Mouse (Mus musculus): Measurements from ENCODE around the gene Top2a.
"Not testable (repeated sequence)": the region's sequence is repeated elsewhere in the genome, so short reads cannot be mapped to it uniquely, and the experiment has no call there.

Gene Top2a

GRCm38 (mm10) chr11:99040346-99040974, 16.5 kb upstream of the Top2a start:
- peak; percentile 40 for DNase-seq

DNA sequence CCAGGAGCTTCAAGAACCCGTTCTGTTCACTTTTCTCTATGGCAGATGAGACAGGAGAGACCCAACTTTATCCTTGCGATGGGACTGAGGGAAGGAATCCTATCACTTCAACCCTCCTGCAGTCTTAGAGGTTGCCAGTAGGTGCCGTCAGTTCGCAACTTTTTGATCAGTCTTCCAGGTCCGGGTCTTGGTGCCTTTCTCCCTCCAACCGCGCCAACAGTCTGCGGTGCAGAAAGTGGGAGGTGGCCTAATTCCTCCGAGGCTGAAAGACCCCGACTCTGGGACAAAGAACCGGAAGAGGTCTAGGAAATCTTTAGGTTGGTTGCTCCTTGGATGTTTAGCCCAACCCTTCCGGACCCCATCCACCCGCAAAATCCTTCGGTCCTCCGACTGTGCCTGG, 15.8 kb upstream of the Top2a start:
- peak; percentile 84 for DNase-seq

DNA sequence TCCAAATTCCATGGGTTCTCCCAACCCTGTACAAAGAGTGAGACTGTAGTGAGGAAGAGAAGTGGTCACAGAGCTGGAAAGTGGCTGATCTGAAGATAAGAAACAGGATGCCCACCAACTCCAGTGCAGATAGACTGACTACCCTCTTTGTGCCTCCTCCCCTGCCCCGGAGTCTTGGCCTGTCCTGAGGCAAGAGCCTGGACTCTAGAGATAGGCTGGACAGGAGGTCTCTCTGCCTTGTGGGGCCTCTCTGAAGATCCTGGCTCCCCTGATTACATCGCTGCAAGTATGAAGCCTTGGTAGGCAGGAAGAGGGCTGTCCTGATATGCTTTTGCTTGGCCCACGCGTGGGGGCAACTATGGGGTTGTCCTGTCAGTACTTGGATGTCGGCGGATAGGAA, 12.3 kb upstream of the Top2a start:
- no peak for DNase-seq

GRCm38 (mm10) chr11:99035350-99035749, 11.4 kb upstream of the Top2a start:
- DNase-seq = peak; percentile 33

DNA sequence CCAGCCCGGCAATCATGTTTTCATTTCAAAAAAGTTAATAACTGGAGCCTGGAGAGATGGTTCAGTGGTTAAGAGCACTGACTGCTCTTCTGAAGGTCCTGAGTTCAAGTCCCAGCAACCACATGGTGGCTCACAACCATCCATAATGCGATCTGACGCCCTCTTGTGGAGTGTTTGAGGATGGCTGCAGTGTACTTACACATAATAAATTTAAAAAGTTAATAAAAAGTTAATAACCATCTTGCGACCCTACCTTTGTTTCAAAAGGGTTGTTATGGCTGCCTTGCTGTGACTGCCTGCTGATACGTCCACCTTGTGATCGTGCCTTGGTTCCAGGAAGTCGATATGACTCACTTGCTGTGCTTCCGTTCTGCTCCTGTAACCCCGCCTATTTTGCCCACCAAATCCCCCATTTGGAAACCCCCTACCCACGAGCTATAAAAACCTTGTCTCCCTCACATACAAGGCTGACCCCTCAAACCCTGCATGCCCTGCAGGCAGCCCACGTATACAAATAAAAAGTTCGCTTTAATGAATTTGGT, 3.0 kb upstream of the Top2a start:
- peak; percentile 18 for DNase-seq

DNA sequence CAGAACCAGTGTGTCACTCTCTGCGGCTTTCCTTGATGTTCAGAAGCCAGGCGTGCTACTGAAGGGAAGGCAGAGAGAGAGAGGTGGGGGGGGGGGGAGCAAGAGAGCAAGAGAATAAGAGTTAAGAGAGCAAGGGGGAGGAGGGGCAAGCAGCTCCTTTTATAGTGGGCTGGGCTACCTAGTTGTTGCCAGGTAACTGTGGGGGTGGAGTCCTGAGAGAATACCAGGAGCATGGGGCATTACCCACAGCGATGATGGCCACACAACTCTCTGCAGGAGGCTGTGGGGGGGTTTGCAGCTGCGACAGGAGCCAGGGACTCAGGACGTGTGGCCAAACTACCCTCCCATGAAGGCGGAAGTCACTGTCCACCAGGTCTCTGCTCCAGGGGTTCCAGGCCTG, 1.9 kb upstream of the Top2a start:
- DNase-seq = peak; percentile 25

- DNase-seq = peak; percentile 31
Observed at GRCm38 (mm10) chr11:99024468-99025134, 612 bp upstream of the Top2a start.

- peak; percentile 17 for DNase-seq
Observed at GRCm38 (mm10) chr11:99023094-99023493, 895 bp downstream of the Top2a start.

GRCm38 (mm10) chr11:99022384-99022933, 1.5 kb downstream of the Top2a start:
- DNase-seq = no peak

DNA sequence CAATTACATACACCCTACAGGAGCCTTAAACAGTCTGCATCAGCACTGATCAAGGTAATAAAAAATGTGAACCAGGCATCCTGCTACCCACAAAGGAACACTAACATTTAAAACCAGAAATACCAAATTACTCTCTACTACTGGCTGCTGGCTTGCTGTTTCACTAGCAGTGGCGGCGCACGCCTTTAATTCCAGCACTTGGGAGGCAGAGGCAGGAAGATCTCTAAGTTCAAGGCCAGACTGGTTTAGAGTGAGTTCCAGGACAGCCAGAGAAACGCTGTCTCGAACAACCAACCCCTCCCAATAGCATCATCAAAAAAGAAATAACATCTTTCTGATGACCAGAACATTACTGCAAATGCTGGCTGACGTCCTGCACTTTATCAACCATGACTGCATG, 4.1 kb downstream of the Top2a start:
- no peak for DNase-seq

DNA sequence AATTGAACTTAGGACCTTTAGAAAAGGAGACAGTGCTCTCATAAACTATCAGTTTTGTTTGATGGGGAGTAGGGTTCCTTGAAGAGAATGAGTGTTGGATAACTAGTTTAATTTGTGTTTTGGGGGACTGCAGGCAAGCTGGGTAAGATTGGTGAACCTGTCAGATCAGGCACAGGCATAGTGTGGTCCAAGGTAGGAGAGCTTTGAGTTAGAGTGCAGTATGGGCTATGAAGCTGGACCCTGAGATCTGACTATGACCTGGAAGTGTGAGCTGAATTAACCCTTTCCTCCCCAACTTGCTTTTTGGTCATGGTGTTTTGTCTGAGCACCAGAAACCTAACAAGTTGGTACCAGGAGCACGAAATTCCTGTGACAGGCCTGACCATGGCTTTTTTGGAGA, 10.1 kb downstream of the Top2a start:
- no peak for DNase-seq

- DNase-seq = no peak
Observed at GRCm38 (mm10) chr11:99010706-99011105, 13.3 kb downstream of the Top2a start.

DNA sequence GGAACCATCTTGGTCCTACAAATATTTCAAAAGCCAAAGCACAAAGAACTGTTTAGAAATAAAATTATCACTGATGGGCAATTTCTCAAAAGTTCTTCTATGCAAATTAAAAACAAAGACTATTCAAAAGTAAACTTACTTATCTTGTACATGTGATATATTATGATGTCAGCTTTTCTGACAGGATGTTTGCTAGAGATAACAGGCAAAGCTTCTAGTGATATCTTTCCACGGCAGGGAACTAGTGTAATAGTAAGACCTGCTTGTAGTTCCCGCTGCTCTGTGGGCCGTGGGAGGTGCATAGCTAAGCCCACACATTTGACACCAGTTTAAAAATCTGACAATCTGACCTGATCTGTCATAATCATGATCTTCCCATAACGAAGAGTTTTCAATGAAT, 13.9 kb downstream of the Top2a start:
- no peak for DNase-seq

DNA sequence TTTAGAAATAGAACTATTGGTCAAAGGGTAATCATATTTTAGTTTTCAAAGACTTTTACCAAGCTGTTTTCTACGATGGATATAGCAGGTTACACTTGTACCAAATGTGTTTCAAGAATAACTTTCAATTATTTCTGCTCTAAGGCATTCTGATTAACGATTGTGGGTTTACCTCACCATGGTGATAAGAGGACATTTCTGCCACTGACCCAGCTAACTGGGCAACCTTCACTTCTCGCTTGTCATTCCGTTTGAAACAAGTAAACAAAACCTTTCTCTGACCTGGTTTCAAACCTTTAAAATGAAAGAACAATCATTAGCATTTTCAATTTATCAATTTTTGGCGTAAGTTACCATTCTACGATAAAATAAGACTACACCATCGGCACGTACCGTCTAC, 17.2 kb downstream of the Top2a start:
- DNase-seq = no peak

DNA sequence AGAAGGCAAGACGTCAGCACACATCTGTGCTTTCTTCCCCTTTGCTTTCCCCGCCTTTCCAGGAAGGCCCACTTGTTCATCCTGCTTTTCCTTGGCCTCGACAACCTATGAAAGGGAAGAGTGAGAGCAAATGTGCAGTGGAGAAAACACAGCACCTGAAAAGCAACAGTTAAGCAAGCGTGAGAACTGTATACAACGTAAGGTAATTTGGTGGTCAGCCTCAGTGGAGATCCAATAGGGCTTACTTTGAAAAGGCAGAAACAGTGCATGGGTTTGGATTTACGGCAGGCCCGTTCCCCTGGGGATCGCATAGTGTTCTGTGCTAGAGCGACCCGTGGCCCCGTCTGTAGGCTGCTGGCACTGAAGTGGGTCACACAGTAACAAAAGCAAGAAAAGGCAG, 24.7 kb downstream of the Top2a start:
- DNase-seq = no peak

GRCm38 (mm10) chr11:98998776-98999175, 25.2 kb downstream of the Top2a start:
- no peak for DNase-seq

GRCm38 (mm10) chr11:98997659-98998058, 26.3 kb downstream of the Top2a start:
- no peak for DNase-seq

DNA sequence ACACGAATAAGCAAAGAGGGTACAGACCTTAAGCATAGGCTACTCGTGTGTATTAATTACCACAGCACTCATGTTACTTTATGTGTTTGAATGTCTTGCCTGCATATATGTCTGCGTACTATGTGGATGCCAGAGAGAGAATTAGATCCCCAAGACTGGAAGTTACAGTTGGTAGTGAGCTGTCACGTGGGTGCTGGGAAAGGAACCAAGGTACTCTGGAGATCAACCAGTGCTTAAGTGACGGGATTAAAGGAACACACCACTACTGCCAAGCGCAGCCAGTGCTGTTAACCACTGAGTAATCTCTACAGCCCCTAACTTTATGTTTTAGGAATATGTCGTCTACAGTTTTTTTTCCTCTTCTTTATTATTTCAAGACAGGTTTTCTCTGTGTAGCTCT, 28.0 kb downstream of the Top2a start:
- DNase-seq = no peak

- no peak for DNase-seq
Observed at GRCm38 (mm10) chr11:98990866-98991265, 33.1 kb downstream of the Top2a start.

DNA sequence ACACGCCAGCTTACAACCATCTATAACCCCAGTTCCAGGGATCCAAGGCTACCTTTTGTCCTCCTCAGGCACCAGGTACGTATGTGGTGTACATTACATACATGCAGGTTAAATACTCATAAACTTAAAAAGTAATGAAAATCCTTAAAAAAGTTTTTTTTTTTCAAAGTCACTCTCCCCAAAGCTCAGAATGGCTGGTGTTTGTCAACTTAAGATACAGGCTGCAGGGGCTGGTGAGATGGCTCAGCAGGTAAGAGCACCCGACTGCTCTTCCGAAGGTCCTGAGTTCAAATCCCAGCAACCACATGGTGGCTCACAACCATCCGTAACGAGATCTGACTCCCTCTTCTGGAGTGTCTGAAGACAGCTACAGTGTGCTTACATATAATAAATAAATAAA, 35.7 kb downstream of the Top2a start:
- not testable (repeated sequence) for DNase-seq

- no peak for DNase-seq
Observed at GRCm38 (mm10) chr11:98985542-98985941, 38.4 kb downstream of the Top2a start.

- no peak for DNase-seq
Observed at GRCm38 (mm10) chr11:98983551-98983950, 40.4 kb downstream of the Top2a start.

DNA sequence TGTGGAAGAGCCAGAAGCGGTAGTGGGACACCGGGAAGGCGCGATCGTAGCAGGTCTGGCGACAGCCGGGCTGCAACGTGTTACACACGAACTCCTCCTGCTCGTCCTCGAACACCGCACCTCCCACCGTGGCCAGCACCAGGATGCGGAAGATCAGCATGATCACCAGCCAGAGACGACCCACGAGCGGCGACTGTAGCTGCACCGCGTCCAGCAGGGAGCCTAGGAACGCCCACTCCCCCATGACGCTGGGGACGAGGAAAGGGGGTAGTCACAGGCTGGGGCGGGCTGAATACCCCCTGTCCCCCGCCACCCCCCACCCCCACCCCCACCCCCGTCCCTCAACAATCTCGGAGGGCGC, 41.2 kb downstream of the Top2a start, which contains the start of gene Gjd3:
Gene Gjd3, minus strand, starts transcription at position 244 of the 361 bp plus-strand sequence.
- no peak for DNase-seq

Measured in thymus, postnatal 4 days (tissue).